In the genomic region with DNA sequence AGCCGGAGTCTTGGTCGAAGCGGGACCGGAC, we compare ENCODE assay signal across 9 mouse cellular contexts. TPM values are rescaled to one million over a fixed set of nuclear protein-coding genes. Genes with fewer than 3 reads are reported as not detected.
DNase-seq lines count a peak whose midpoint lies in the region; ATAC-seq lines count a peak whose summit lies in the region.
"Had no signal": no experiment of that assay in that cellular context is flagged by ENCODE, and none has a peak within 500 bp of the region (broad histone marks: within the 10 kb centered on the region; RNA-seq: fewer than 3 reads in every experiment).

A gene (minus strand): TSS at position 27 of the 31 bp plus-strand sequence.

- H3K9me3 ChIP-seq in kidney, embryonic 14.5 days (ENCODE audit: control insufficient read depth, low read length): no peaks in the 10 kb centered on the region
- H3K9me3 ChIP-seq in embryonic facial prominence, embryonic 11.5 days (replicated peaks; ENCODE audit: control insufficient read depth, low read length): no peaks in the 10 kb centered on the region
- H3K9me3 ChIP-seq in hindbrain, embryonic 15.5 days: no peaks in the 10 kb centered on the region
- H3K9me3 ChIP-seq in midbrain, embryonic 14.5 days (ENCODE audit: control insufficient read depth, low read length): no peaks in the 10 kb centered on the region

- H3K4me2 ChIP-seq in kidney, embryonic 14.5 days (replicated peaks; ENCODE audit: low read depth, low read length): peak within 1 kb of the TSS; percentile 91
- H3K4me2 ChIP-seq in embryonic facial prominence, embryonic 11.5 days (ENCODE audit: low read depth, low read length): peak within 1 kb of the TSS; percentile 79
- H3K4me2 ChIP-seq in hindbrain, embryonic 15.5 days: peak within 1 kb of the TSS; percentile 89
- H3K4me2 ChIP-seq in midbrain, embryonic 14.5 days (ENCODE audit: low read length): peak within 1 kb of the TSS; percentile 76

- H3K36me3 ChIP-seq in kidney, embryonic 14.5 days (ENCODE audit: control insufficient read depth, insufficient read depth, low read length): no peaks in the 10 kb centered on the region
- H3K36me3 ChIP-seq in embryonic facial prominence, embryonic 11.5 days (replicated peaks; ENCODE audit: control insufficient read depth, insufficient read depth, low read depth, low read length): no peaks in the 10 kb centered on the region
- H3K36me3 ChIP-seq in hindbrain, embryonic 15.5 days: no peaks in the 10 kb centered on the region
- H3K36me3 ChIP-seq in midbrain, embryonic 14.5 days (ENCODE audit: control insufficient read depth, insufficient read depth, low read length): no peaks in the 10 kb centered on the region

- H3K4me1 ChIP-seq in kidney, embryonic 14.5 days (ENCODE audit: control insufficient read depth, insufficient read depth, low read length): peaks cover 19% of the 10 kb centered on the region
- H3K4me1 ChIP-seq in embryonic facial prominence, embryonic 11.5 days (ENCODE audit: control insufficient read depth, insufficient read depth, low read length): peaks cover 10% of the 10 kb centered on the region
- peaks cover 38% of the 10 kb centered on the region for H3K4me1 ChIP-seq in hindbrain, embryonic 15.5 days (replicated peaks)
- H3K4me1 ChIP-seq in midbrain, embryonic 14.5 days (ENCODE audit: control insufficient read depth, insufficient read depth, low read length): peaks cover 22% of the 10 kb centered on the region; the same call in 1 of the 2 replicates

- no CpG with 5 or more reads among the region's 4 CpGs for WGBS in kidney, embryonic 14.5 days
- WGBS in embryonic facial prominence, embryonic 11.5 days: 0% methylated on average over 3 of the region's 4 CpGs
- no CpG with 5 or more reads among the region's 4 CpGs for WGBS in hindbrain, embryonic 15.5 days
- 0% methylated on average over 3 of the region's 4 CpGs for WGBS in midbrain, embryonic 14.5 days

- peaks cover 50% of the 10 kb centered on the region for H3K27me3 ChIP-seq in kidney, embryonic 14.5 days (ENCODE audit: control insufficient read depth, insufficient read depth, low read length)
- peaks cover 48% of the 10 kb centered on the region for H3K27me3 ChIP-seq in embryonic facial prominence, embryonic 11.5 days (ENCODE audit: control insufficient read depth, insufficient read depth, low read length)
- peaks cover 49% of the 10 kb centered on the region for H3K27me3 ChIP-seq in hindbrain, embryonic 15.5 days
- peaks cover 46% of the 10 kb centered on the region for H3K27me3 ChIP-seq in midbrain, embryonic 14.5 days (ENCODE audit: control insufficient read depth, insufficient read depth, low read length)

- no peak for ATAC-seq in kidney, embryonic 14.5 days (ENCODE audit: low FRiP score, low TSS enrichment)
- ATAC-seq in embryonic facial prominence, embryonic 11.5 days (replicated peaks; ENCODE audit: insufficient number of reproducible peaks, low FRiP score, low TSS enrichment, low read depth): no peak
- no peak for ATAC-seq in hindbrain, embryonic 15.5 days (ENCODE audit: low FRiP score, low read depth)
- ATAC-seq in midbrain, embryonic 14.5 days (ENCODE audit: low FRiP score, low TSS enrichment): no peak
- ATAC-seq: Patski had no signal

- DNase-seq in kidney, postnatal 14 days: no peak
- DNase-seq in embryonic facial prominence, embryonic 11.5 days (ENCODE audit: low spot score): no peak
- no peak for DNase-seq in midbrain, embryonic 14.5 days
- DNase-seq in frontal cortex, postnatal 36 days (ENCODE audit: low spot score in 2 of 2): no peak
- no peak for DNase-seq in frontal cortex, postnatal 25 days (ENCODE audit: low spot score in 2 of 2)
- DNase-seq in urinary bladder, postnatal 25 days (ENCODE audit: low spot score): no peak

- H3K27ac ChIP-seq in kidney, embryonic 14.5 days (ENCODE audit: low read depth, low read length): no peak within 1 kb of the TSS
- no peak within 1 kb of the TSS for H3K27ac ChIP-seq in embryonic facial prominence, embryonic 11.5 days (replicated peaks; ENCODE audit: low read depth, low read length)
- no peak within 1 kb of the TSS for H3K27ac ChIP-seq in hindbrain, embryonic 15.5 days (replicated peaks)
- H3K27ac ChIP-seq in midbrain, embryonic 14.5 days (replicated peaks; ENCODE audit: low read depth, low read length): no peak within 1 kb of the TSS

- H3K9ac ChIP-seq in kidney, embryonic 14.5 days (ENCODE audit: low read depth, low read length): peak within 1 kb of the TSS; percentile 58
- peak within 1 kb of the TSS; percentile 51 for H3K9ac ChIP-seq in embryonic facial prominence, embryonic 11.5 days (replicated peaks; ENCODE audit: low read length)
- peak within 1 kb of the TSS; percentile 36 for H3K9ac ChIP-seq in hindbrain, embryonic 15.5 days
- peak within 1 kb of the TSS; percentile 51 for H3K9ac ChIP-seq in midbrain, embryonic 14.5 days (replicated peaks; ENCODE audit: low read length)

- peak within 1 kb of the TSS; percentile 50 for H3K4me3 ChIP-seq in kidney, embryonic 14.5 days (ENCODE audit: low read length)
- H3K4me3 ChIP-seq in embryonic facial prominence, embryonic 11.5 days (ENCODE audit: low read depth, low read length): peak within 1 kb of the TSS; percentile 41
- H3K4me3 ChIP-seq in hindbrain, embryonic 15.5 days: peak within 1 kb of the TSS; percentile 84
- H3K4me3 ChIP-seq in midbrain, embryonic 14.5 days (replicated peaks; ENCODE audit: low read depth, low read length): peak within 1 kb of the TSS; percentile 41

RNA-seq across cellular contexts. Expression of the gene that starts here (rescaled TPM):
- polyA plus RNA-seq in kidney, embryonic 14.5 days (2014; fragmentation: Nextera tagmentation; extraction: Ambion mirVana): 0.23 and 0.80 TPM in 2 replicates
- 0.84 and 1.1 TPM in 2 replicates for polyA plus RNA-seq in embryonic facial prominence, embryonic 11.5 days (2014; fragmentation: Nextera tagmentation; extraction: Ambion mirVana)
- 0.31 and 0.92 TPM in 2 replicates for polyA plus RNA-seq in hindbrain, embryonic 15.5 days (2015; fragmentation: Nextera tagmentation; extraction: Ambion mirVana)
- polyA plus RNA-seq in midbrain, embryonic 14.5 days (2014; fragmentation: Nextera tagmentation; extraction: Ambion mirVana): 0.20 and 0.59 TPM in 2 replicates
